Mouse (Mus musculus) heart, embryonic 14.5 days (tissue): ENCODE data around the gene Gm26938. TPM values are rescaled to one million over a fixed set of nuclear protein-coding genes. Genes with fewer than 3 reads are reported as not detected.
A peak's percentile ranks its signal among the peaks of the same experiment; 100 is the strongest.

Source experiments
- ATAC-seq: fragments of 200-750 bp; cut with Nextera tagmentation; 2 replicates; pipeline ENCODE4 v1.8.0; 2017; ENCODE audit warnings: low read depth, moderate TSS enrichment; ENCODE audit not compliant: insufficient number of reproducible peaks, insufficient read depth, low FRiP score
- H3K27ac ChIP-seq, 2 experiments: fragments of 200-500 bp in 1 of 2; fragments of 300-500 bp in 1 of 2; sonication (generic) in 1 of 2; replicated peaks in 1 of 2; 2 replicates each; pipeline ENCODE4 v1.5.1; 2012 to 2014; ENCODE audit warnings: low read depth in 2 of 2, low read length in 2 of 2, control low read depth in 1 of 2, mild to moderate bottlenecking in 1 of 2, mixed read lengths in 1 of 2; ENCODE audit not compliant: control insufficient read depth in 1 of 2, insufficient read depth in 1 of 2
- H3K27me3 ChIP-seq: fragments of 300-500 bp; sonication (generic); 2 replicates; pipeline ENCODE4 v1.6.1; 2014; ENCODE audit warnings: mild to moderate bottlenecking, low read length, control low read depth; ENCODE audit not compliant: control insufficient read depth, insufficient read depth
- H3K36me3 ChIP-seq: fragments of 300-500 bp; sonication (generic); 2 replicates; pipeline ENCODE4 v1.6.1; 2014; ENCODE audit warnings: mild to moderate bottlenecking, control low read depth, low read length, mixed read lengths; ENCODE audit not compliant: control insufficient read depth, insufficient read depth
- H3K4me1 ChIP-seq, 2 experiments: fragments of 200-500 bp in 1 of 2; fragments of 300-500 bp in 1 of 2; sonication (generic) in 1 of 2; 2 replicates each; pipeline ENCODE4 v1.6.1; 2012 to 2014; ENCODE audit warnings: low read length in 2 of 2, control low read depth in 1 of 2, mixed read lengths in 1 of 2; ENCODE audit not compliant: control insufficient read depth in 2 of 2, insufficient read depth in 2 of 2
- H3K4me2 ChIP-seq: fragments of 300-500 bp; sonication (generic); 2 replicates; pipeline ENCODE4 v1.6.1; 2014; ENCODE audit warnings: mild to moderate bottlenecking, low read length
- H3K4me3 ChIP-seq, 2 experiments: fragments of 200-500 bp in 1 of 2; fragments of 300-500 bp in 1 of 2; sonication (generic) in 1 of 2; 2 replicates each; pipeline ENCODE4 v1.5.1; 2012 to 2014; ENCODE audit warnings: low read length in 2 of 2, mild to moderate bottlenecking in 2 of 2, control low read depth in 1 of 2, low read depth in 1 of 2, moderate library complexity in 1 of 2; ENCODE audit not compliant: control insufficient read depth in 1 of 2, insufficient read depth in 1 of 2
- H3K9ac ChIP-seq: fragments of 300-500 bp; sonication (generic); 2 replicates; pipeline ENCODE4 v1.6.1; 2014; ENCODE audit warnings: mild to moderate bottlenecking, low read length
- H3K9me3 ChIP-seq: fragments of 300-500 bp; sonication (generic); 2 replicates; pipeline ENCODE4 v1.6.1; 2016; ENCODE audit warnings: low read length, control low read depth; ENCODE audit not compliant: control insufficient read depth
- WGBS: fragments of 180-500 bp; shearing (Covaris S2); extraction: QIAGEN DNeasy Blood & Tissue Kit; methylation state at CpG from one replicate; pipeline ENCODE4 v1.1.7; 2014; 5-methylcytosine and 5-hydroxymethylcytosine counted together
- polyA plus RNA-seq: library from polyadenylated mRNA; unstranded; fragments of >200 nt; fragmentation: Nextera tagmentation; extraction: Ambion mirVana; gene quantifications from 2 replicates; pipeline ENCODE4 v1.2.1, GENCODE M21; 2014

The Gm26938 gene
- polyA plus RNA-seq, 1 experiment from 2014 or later: not detected

- Histone ChIP-seq H3K9me3 (no peaks in the 10 kb centered on the region), H3K4me1 (peaks cover 56 to 76% of the 10 kb centered on the region in 2 experiments)
Measured at GRCm38 (mm10) chr5:139798168-139798900, 27.9 kb downstream of the Gm26938 start.

GRCm38 (mm10) chr5:139797473-139798167 is 28.6 kb downstream of the Gm26938 start:
- ATAC-seq: peak; percentile 55
- peak overlapping the region; percentile 75 for H3K9ac ChIP-seq
- no peaks in the 10 kb centered on the region for H3K27me3 ChIP-seq
- peak overlapping the region; percentile 58 for H3K4me2 ChIP-seq
- H3K4me1 ChIP-seq: peaks cover 62 to 77% of the 10 kb centered on the region in 2 experiments
- peak overlapping the region; percentile 23 to 27; a peak in 3 of 4 replicates for H3K4me3 ChIP-seq
- H3K27ac ChIP-seq: peak overlapping the region; percentile 94
- WGBS: 18% methylated on average over 11 of the region's 11 CpGs
- H3K36me3 ChIP-seq: peaks cover 37% of the 10 kb centered on the region
- no peaks in the 10 kb centered on the region for H3K9me3 ChIP-seq

More at GRCm38 (mm10) chr5:139798168-139798900, 27.9 kb downstream of the Gm26938 start:
- no peaks in the 10 kb centered on the region for H3K27me3 ChIP-seq
- peak overlapping the region; percentile 94 for H3K27ac ChIP-seq
- peaks cover 40% of the 10 kb centered on the region for H3K36me3 ChIP-seq
- peak overlapping the region; percentile 20 to 23; a peak in 2 of 4 replicates for H3K4me3 ChIP-seq
- H3K9ac ChIP-seq: peak overlapping the region; percentile 65
- peak overlapping the region; percentile 58 for H3K4me2 ChIP-seq
- WGBS: 42% methylated on average over 12 of the region's 12 CpGs
- ATAC-seq: no peak

- Histone ChIP-seq H3K4me1 (peaks cover 66 to 84% of the 10 kb centered on the region in 2 experiments), H3K27ac (peak overlapping the region; percentile 94), H3K9me3 (no peaks in the 10 kb centered on the region), H3K4me3 (peak overlapping the region; percentile 27 to 28; a peak in 3 of 4 replicates), H3K36me3 (peaks cover 30% of the 10 kb centered on the region), H3K27me3 (no peaks in the 10 kb centered on the region), H3K9ac (peak overlapping the region; percentile 75), H3K4me2 (peak overlapping the region; percentile 58)
- ATAC-seq: peak; percentile 74
- 2% methylated on average over 13 of the region's 13 CpGs for WGBS
Measured at GRCm38 (mm10) chr5:139796900-139797299, 29.3 kb downstream of the Gm26938 start.

GRCm38 (mm10) chr5:139796001-139796620 is 30.1 kb downstream of the Gm26938 start:
- H3K27me3 ChIP-seq: no peaks in the 10 kb centered on the region
- no peak for ATAC-seq
- peaks cover 66 to 83% of the 10 kb centered on the region in 2 experiments for H3K4me1 ChIP-seq
- H3K27ac ChIP-seq: peak overlapping the region; percentile 94
- WGBS: 67% methylated on average over 9 of the region's 9 CpGs
- H3K4me2 ChIP-seq: peak overlapping the region; percentile 58
- peak overlapping the region in 1 of 2 experiments; percentile 27; a peak in 1 of 4 replicates for H3K4me3 ChIP-seq
- H3K36me3 ChIP-seq: peaks cover 23% of the 10 kb centered on the region
- no peaks in the 10 kb centered on the region for H3K9me3 ChIP-seq
- H3K9ac ChIP-seq: peak overlapping the region; percentile 75

GRCm38 (mm10) chr5:139794938-139795337 is 31.3 kb downstream of the Gm26938 start:
- Histone ChIP-seq H3K27ac (peak overlapping the region; percentile 74 to 94), H3K4me3 (no peak overlapping the region), H3K9me3 (no peaks in the 10 kb centered on the region), H3K27me3 (no peaks in the 10 kb centered on the region), H3K36me3 (peaks cover 11% of the 10 kb centered on the region), H3K9ac (peak overlapping the region; percentile 46; the same call in 1 of the 2 replicates), H3K4me1 (peaks cover 67 to 75% of the 10 kb centered on the region in 2 experiments), H3K4me2 (peak overlapping the region; percentile 37; the same call in 1 of the 2 replicates)
- 27% methylated on average over 10 of the region's 10 CpGs for WGBS
- ATAC-seq: no peak

GRCm38 (mm10) chr5:139794137-139794536 is 32.1 kb downstream of the Gm26938 start:
- H3K36me3 ChIP-seq: peaks cover 3% of the 10 kb centered on the region
- no peak for ATAC-seq
- no peak overlapping the region; a peak in 1 of 4 replicates for H3K4me3 ChIP-seq
- H3K27ac ChIP-seq: peak overlapping the region; percentile 74 to 85; a peak in 3 of 4 replicates
- WGBS: 87% methylated on average over 5 of the region's 5 CpGs
- H3K4me1 ChIP-seq: peaks cover 66 to 72% of the 10 kb centered on the region in 2 experiments
- H3K9ac ChIP-seq: peak overlapping the region; percentile 94; the same call in 1 of the 2 replicates
- no peaks in the 10 kb centered on the region for H3K9me3 ChIP-seq
- H3K27me3 ChIP-seq: no peaks in the 10 kb centered on the region
- H3K4me2 ChIP-seq: peak overlapping the region; percentile 98
